Mouse (Mus musculus) C2C12 (cell line): ENCODE measurements around the gene Lrmda. TPM values are rescaled to one million over a fixed set of nuclear protein-coding genes. Genes with fewer than 3 reads are reported as not detected.

Source experiments
- H3K27me3 ChIP-seq: one replicate; pipeline ENCODE4 v1.6.1; 2011; ENCODE audit not compliant: control insufficient read depth, insufficient read depth, insufficient read length
- H3K36me3 ChIP-seq: one replicate; pipeline ENCODE4 v1.6.1; 2011; ENCODE audit not compliant: control insufficient read depth, insufficient read depth
- H3K4me3 ChIP-seq: one replicate; pipeline ENCODE4 v1.5.1; 2011; ENCODE audit warnings: mild to moderate bottlenecking, control low read depth; ENCODE audit not compliant: poor library complexity, insufficient read depth, severe bottlenecking
- H3K79me2 ChIP-seq: one replicate; pipeline ENCODE4 v1.6.1; 2011; ENCODE audit not compliant: control insufficient read depth, insufficient read depth
- H3K79me3 ChIP-seq: one replicate; pipeline ENCODE4 v1.6.1; 2011; ENCODE audit warnings: low read depth, control low read depth
- H3ac ChIP-seq: one replicate; pipeline ENCODE3; 2011; ENCODE audit warnings: low read depth; ENCODE audit not compliant: control insufficient read depth, insufficient read length
- CEBPB ChIP-seq: IDR thresholded peaks from one replicate; pipeline ENCODE4 v1.6.1; 2011; ENCODE audit warnings: low read depth, mild to moderate bottlenecking, control low read depth, moderate library complexity
- CTCF ChIP-seq: IDR thresholded peaks from one replicate; pipeline ENCODE4 v1.5.1; 2011; ENCODE audit not compliant: control insufficient read depth, insufficient read depth, insufficient read length
- FOSL1 ChIP-seq: IDR thresholded peaks from one replicate; pipeline ENCODE4 v1.8.0; 2011; ENCODE audit warnings: mild to moderate bottlenecking, low read length; ENCODE audit not compliant: poor library complexity, insufficient read depth, severe bottlenecking
- MAX ChIP-seq: IDR thresholded peaks from one replicate; pipeline ENCODE4 v1.6.1; 2011; ENCODE audit warnings: mild to moderate bottlenecking, control low read depth
- MYOD1 ChIP-seq: IDR thresholded peaks from one replicate; pipeline ENCODE4 v1.6.1; 2011; ENCODE audit warnings: low read depth; ENCODE audit not compliant: control insufficient read depth, insufficient read length
- MYOG ChIP-seq: IDR thresholded peaks from one replicate; pipeline ENCODE4 v1.6.1; 2011; ENCODE audit not compliant: control insufficient read depth, insufficient read length; ENCODE audit errors: extremely low read depth
- USF1 ChIP-seq: IDR thresholded peaks from one replicate; pipeline ENCODE4 v1.6.1; 2011; ENCODE audit warnings: low read depth, mild to moderate bottlenecking, control low read depth, moderate library complexity
- polyA plus RNA-seq: library from polyadenylated mRNA; unstranded; fragments of >200 nt; fragmentation: generic; extraction: Trizol; gene quantifications from one replicate; pipeline ENCODE4 v1.2.1, GENCODE M21; 2012; ENCODE audit warnings: missing spikeins

Gene Lrmda
- polyA plus RNA-seq, 1 experiment, result not detected

DNA sequence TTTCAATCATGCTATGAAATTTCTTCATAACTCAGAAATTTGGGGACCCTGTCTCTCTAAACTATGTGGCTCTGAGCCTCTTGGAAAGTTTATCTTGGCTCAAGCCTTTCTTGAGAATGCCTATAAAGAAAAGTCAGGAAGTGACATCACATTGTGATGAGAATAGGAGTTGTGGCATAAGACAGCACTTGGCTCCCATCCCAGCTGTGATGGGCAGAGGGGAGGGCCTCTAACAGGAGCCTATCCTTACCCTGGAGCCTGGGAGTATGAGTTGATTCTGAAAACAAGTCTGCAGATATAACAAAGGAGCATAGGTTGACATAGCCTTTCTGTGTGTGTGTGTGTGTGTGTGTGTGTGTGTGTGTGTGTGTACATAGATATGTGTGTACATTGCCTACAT lies 730.9 kb downstream of the Lrmda start:
- no peaks in the 10 kb centered on the region for H3K27me3 ChIP-seq
- no peak for TF ChIP-seq FOSL1
- no peak for TF ChIP-seq CEBPB
- TF ChIP-seq MAX, result no peak
- TF ChIP-seq USF1, result no peak
- TF ChIP-seq CTCF, result no peak
- TF ChIP-seq MYOD1, result no peak
- no peak overlapping the region for H3ac ChIP-seq
- H3K4me3 ChIP-seq, result no peak overlapping the region
- no peaks in the 10 kb centered on the region for H3K79me3 ChIP-seq
- H3K36me3 ChIP-seq, result no peaks in the 10 kb centered on the region
- H3K79me2 ChIP-seq, result no peaks in the 10 kb centered on the region

DNA sequence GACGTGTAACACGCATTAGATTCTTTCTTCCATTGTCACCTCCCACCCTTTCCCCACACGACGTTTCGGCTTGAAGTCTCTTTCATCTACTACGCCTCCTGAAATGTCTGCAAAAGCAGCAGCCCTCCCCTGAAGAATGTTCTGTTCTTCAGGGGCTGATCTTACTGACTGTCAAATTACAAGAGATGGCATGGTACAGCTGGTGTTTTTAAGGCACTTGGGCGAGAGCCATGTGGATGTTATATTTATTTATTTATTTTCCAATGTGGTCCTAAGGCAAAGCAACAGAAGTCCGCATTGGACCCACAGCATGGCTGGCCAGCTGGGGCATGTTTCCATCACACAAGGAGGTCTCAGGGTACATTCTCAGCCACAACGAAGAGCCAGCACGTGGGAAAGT lies 731.8 kb downstream of the Lrmda start:
- no peaks in the 10 kb centered on the region for H3K27me3 ChIP-seq
- no peak overlapping the region for H3K4me3 ChIP-seq
- no peaks in the 10 kb centered on the region for H3K79me2 ChIP-seq
- TF ChIP-seq CEBPB, result no peak
- no peak for TF ChIP-seq CTCF
- TF ChIP-seq MYOG, result no peak
- TF ChIP-seq USF1, result no peak
- no peak for TF ChIP-seq FOSL1
- no peak for TF ChIP-seq MYOD1
- TF ChIP-seq MAX, result no peak
- no peaks in the 10 kb centered on the region for H3K79me3 ChIP-seq
- no peaks in the 10 kb centered on the region for H3K36me3 ChIP-seq
- no peak overlapping the region for H3ac ChIP-seq

DNA sequence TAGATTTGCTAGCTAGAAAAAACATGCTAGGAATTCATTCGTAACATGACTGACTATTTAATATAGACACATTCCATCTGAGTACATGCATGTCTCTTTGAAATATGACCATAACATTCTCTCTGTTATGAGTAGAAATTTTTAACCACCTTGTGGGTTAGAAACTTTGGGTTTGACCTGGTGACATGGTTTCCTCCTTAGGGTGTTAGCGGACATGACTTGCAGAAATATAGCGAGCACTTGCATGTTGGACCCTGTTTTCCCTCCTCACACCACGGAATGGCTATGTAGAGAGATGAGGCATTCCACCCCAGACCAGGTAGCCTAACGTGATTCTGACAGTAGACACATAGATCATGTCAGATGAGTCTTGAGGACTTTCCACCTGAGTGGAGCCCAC lies 735.1 kb downstream of the Lrmda start:
- Histone ChIP-seq H3K27me3 (no peaks in the 10 kb centered on the region), H3K4me3 (no peak overlapping the region), H3K79me3 (no peaks in the 10 kb centered on the region), H3ac (no peak overlapping the region), H3K79me2 (no peaks in the 10 kb centered on the region), H3K36me3 (no peaks in the 10 kb centered on the region)
- no peak for TF ChIP-seq USF1
- TF ChIP-seq MYOD1, result no peak
- no peak for TF ChIP-seq CEBPB
- TF ChIP-seq MYOG, result no peak
- TF ChIP-seq MAX, result no peak
- TF ChIP-seq CTCF, result no peak
- no peak for TF ChIP-seq FOSL1

DNA sequence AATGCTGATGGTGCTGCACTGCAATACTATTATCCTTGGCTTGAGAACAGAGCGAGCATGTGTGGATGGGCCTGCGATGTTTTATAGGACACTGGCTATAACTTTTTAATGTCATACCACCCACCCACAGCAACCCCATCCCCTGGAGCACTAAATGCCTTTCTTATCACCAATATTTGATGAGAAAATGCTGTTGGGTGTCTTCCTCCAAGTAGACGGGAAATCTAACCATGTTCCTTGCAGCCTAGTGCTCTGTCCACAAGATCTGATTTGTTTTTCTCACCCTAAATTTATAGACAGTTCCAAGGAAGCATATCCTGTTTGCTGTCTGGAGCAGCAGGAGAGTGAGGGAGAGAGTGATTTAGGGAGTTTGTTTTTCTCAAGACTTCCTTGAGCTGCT lies 738.0 kb downstream of the Lrmda start:
- no peaks in the 10 kb centered on the region for H3K79me2 ChIP-seq

DNA sequence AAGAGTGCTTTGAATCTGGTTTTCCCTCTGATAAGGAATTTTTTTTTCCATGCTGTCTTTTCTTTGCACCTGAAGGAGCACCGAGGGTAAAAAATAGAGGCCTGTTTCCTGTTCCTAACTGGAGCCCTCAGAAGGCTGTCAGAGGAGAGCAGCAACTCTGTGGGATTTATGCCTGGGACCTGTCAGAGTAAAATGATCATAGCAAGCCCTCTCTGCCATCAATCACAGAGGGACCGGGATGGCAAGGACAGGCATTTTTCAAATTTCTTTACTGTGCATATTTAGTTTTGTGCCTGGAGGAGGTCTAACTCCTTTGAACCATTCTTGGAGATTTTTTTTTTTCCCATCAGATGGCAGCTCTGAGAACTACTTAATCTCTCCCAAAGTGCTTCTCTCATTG lies 739.7 kb downstream of the Lrmda start:
- Histone ChIP-seq H3K79me2 (no peaks in the 10 kb centered on the region), H3K27me3 (no peaks in the 10 kb centered on the region), H3ac (no peak overlapping the region), H3K4me3 (no peak overlapping the region), H3K79me3 (no peaks in the 10 kb centered on the region), H3K36me3 (no peaks in the 10 kb centered on the region)
- TF ChIP-seq MAX (no peak), CTCF (no peak), MYOG (no peak), FOSL1 (no peak), CEBPB (no peak), USF1 (no peak), MYOD1 (no peak)

More for the DNA sequence above, 738.0 kb downstream of the Lrmda start:
- Histone ChIP-seq H3K4me3 (no peak overlapping the region), H3K36me3 (no peaks in the 10 kb centered on the region), H3K79me3 (no peaks in the 10 kb centered on the region), H3K27me3 (no peaks in the 10 kb centered on the region), H3ac (no peak overlapping the region)
- TF ChIP-seq FOSL1 (no peak), MAX (no peak), MYOD1 (no peak), CEBPB (no peak), CTCF (no peak), MYOG (no peak), USF1 (no peak)

DNA sequence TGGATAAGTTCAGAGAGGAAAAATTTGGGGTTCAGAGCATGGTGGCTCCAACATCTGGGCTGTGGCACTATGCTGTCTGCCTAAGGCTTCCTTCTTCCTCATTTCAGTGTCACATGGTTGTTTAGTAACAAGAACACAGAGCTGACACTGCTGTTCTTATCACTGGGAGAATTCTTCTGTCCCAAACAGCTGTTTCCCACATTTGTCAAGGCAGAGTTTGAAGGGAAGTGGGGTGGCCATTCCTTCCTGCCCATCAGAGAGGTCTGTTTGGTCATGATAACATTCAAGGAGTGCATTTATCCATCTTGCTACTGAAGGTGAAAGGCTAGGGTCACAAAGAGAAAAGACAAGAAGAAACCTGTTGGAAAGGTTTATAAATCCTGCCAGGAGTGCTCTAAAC lies 740.2 kb downstream of the Lrmda start:
- Histone ChIP-seq H3ac (no peak overlapping the region), H3K79me3 (no peaks in the 10 kb centered on the region), H3K27me3 (no peaks in the 10 kb centered on the region), H3K4me3 (no peak overlapping the region), H3K36me3 (no peaks in the 10 kb centered on the region), H3K79me2 (no peaks in the 10 kb centered on the region)
- TF ChIP-seq CEBPB (no peak), MAX (no peak), USF1 (no peak), MYOD1 (no peak), FOSL1 (no peak), MYOG (no peak), CTCF (no peak)
